Mouse (Mus musculus) adrenal gland, adult 18-20 months (tissue): ENCODE results near the gene Tmem179. TPM values are rescaled to one million over a fixed set of nuclear protein-coding genes. Genes with fewer than 3 reads are reported as not detected.

Experiments
- DNase-seq, 2 experiments: peaks; one replicate each; pipeline ENCODE4 v3.0.0; 2021 to 2022; ENCODE audit warnings: low spot score in 2 of 2
- long read RNA-seq, 2 experiments: library from polyadenylated mRNA; stranded (forward); transcript quantifications; one replicate each; pipeline ENCODE4 v2.0.0; 2021
- total RNA-seq, 2 experiments: library from RNA; stranded (reverse); gene quantifications; 1 replicate in 1 of 2; 2 replicates in 1 of 2; pipeline ENCODE4 v1.2.3; 2021

The Tmem179 gene
- 1 to 10 TPM; 6.5 to 8.5 TPM for total RNA-seq
- long read RNA-seq, experiment 1, transcript Tmem179-201 (4 exons, 2,380 nt) = major isoform, 21 of 32 reads
- long read RNA-seq, experiment 1, partial matches to known transcripts = 0 of 32 reads
- long read RNA-seq, experiment 1, other reads (novel, unspliced or antisense) = 11 of 32 reads
- long read RNA-seq, experiment 2, transcript Tmem179-201 (4 exons, 2,380 nt) = major isoform, 48 of 58 reads
- long read RNA-seq, experiment 2, partial matches to known transcripts = 1 of 58 reads
- long read RNA-seq, experiment 2, other reads (novel, unspliced or antisense) = 9 of 58 reads

DNA sequence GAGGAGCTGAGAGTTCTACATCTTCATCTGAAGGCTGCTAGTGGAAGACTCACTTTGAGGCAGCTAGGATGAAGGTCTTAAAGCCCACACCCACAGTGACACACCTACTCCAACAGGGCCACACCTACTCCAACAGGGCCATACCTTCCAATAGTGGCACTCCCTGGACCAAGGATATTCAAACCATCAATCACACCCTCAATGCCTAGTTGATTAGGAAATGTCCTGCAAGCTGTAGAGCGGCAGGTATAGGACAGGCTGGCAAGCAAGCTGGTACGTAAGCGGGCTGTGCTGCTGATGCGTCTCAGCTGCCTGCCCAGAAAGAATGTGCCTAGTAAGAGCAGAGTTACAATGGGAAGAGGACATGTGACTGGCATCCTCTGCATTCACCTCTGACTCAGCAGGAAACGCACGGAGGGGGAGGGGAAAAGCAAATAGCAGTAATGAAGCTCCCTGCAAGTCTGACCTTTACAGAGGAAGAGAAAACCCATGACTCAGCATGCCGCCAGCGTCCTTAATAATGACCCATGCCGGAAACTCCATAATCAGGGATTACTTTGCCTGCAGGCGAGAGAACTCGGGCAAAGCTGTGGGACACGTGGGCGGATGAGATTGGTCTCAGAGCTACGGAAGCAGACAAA lies at the start of gene Tmem179:
Gene Tmem179, minus strand, starts transcription at position 51 of the 641 bp plus-strand sequence.
- DNase-seq = peak; percentile 62 to 67

- DNase-seq = no peak
Measured at GRCm38 (mm10) chr12:112563011-112563410, 46.5 kb upstream of the Tmem179 start.

GRCm38 (mm10) chr12:112562462-112562861 lies 45.9 kb upstream of the Tmem179 start:
- DNase-seq = no peak

GRCm38 (mm10) chr12:112561163-112561562 lies 44.6 kb upstream of the Tmem179 start:
- DNase-seq = no peak

DNA sequence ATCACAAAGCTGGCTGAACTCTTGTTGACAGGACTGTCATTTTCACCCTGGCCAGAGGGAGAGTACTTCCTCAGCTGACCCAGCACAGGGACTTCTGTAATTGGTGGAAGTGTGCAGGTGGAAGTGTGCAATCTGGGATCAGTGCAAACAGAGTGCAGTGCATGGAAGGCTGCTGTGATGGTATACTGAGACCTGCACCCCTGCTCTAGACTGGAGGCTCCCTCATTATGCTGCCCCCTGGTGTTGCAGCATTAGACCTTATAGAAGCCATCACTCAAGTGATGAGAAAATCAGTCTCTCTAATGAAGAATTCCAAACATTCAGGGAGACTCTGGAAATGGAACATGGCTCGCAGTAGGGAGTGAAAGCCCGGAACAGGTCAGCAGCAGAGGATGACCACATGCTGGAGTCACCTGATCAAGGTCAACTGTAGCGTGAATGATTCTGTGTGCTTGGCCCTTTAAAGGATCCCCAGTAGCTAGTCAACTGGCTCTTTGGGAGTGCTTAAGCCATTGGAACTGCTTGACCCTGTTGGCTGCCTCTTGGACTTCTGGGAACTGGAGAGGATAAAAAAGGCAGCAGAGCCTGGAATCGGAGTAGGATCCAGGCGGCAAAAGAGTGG lies 43.7 kb upstream of the Tmem179 start:
- no peak for DNase-seq

- no peak for DNase-seq
Measured at GRCm38 (mm10) chr12:112559671-112560070, 43.1 kb upstream of the Tmem179 start.

DNA sequence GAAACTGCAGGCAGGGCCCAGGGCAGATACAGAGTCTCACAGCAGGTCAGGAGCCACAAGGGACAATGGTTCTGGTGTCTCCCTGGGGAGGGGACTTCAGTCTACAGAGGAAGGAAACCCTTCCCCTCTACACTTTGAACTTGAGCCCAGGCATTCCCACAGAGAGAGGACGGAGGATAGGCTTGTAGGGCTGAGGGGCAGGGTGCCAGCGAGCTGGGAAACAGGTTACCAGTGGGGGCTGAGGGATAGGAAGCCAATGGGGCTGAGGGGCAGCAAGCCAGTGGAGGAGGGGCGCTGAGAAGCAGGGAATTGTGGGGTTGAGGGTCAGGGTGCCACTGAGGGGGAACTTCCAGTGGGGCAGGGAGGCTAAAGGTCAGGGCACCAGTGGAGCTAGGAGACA lies 42.7 kb upstream of the Tmem179 start:
- DNase-seq = no peak

- DNase-seq = no peak
Measured at GRCm38 (mm10) chr12:112557219-112557618, 40.7 kb upstream of the Tmem179 start.

DNA sequence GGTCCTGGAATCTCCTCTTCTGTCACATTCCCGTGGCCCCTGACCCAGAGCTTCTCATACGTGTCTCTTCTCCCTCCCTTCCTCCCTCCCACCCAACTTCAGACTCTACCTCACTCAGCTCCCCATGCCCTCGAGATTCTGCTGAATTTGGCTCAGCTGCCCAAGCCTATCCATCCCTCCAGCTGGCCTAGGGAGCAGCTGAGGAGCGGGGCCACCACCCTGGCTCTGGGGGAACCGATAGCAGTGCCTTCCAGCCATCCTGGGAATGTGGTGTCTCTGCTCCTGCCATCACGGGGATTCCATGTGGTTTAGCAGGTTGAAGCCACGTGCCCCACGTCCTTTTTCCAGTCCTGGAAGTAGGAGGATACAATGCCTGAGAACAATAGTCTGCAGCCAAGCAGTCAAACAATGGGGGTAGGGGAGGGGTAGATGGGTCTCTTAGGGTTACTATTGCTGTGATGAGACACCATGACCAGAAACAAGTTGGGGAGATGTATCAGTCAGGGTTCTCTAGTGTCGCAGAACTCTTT lies 40.0 kb upstream of the Tmem179 start:
- DNase-seq = no peak

GRCm38 (mm10) chr12:112554900-112555299 lies 38.4 kb upstream of the Tmem179 start:
- DNase-seq = no peak

GRCm38 (mm10) chr12:112552520-112552919 lies 36.0 kb upstream of the Tmem179 start:
- DNase-seq = no peak

DNA sequence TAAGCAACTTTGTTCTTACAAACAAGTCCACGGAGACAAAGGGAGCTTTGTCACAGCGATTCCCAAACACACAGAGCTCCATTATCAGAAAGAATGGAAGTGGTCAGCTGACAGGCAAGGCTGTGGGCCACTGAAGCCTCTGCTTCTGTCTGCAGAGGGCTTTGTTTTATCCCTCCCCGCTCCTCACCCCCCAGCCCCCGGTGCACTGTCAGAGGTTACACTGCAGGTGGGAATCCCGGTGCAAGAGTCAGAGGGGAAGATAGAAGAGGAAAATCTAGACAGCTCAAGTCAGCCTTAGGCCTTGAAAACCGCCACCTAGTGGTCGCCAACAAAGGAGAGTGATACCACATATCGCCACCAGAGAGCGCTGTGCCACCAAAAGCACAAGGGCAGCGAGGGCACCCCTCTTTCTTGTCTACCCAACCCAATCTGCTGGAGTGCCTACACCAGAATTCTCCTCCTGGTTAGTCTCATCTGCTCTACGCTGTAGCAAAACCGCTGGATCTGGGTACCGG lies 35.4 kb upstream of the Tmem179 start:
- DNase-seq = peak; percentile 90 to 94

GRCm38 (mm10) chr12:112549287-112549686 lies 32.7 kb upstream of the Tmem179 start:
- no peak for DNase-seq

DNA sequence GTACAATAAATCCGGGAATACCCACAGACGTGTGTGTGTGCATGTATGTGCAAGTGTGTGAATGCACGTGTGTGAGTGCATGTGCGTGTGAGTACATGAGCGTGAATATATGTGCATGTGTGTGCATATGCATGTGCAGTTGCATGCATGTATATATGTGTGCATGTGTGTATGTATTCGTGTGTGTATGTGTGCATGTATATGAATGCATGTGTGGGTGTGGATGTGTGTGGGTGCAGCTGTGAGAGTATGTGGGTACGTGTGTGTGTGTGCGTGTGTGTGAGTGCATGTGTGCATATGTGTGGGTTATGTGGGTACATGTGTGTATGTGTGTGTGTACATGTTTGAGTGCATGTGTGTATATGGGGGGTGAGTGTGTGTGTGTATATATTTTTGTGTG lies 29.6 kb upstream of the Tmem179 start:
- no peak for DNase-seq

- DNase-seq = no peak
Measured at GRCm38 (mm10) chr12:112544946-112545701, 28.6 kb upstream of the Tmem179 start.

DNA sequence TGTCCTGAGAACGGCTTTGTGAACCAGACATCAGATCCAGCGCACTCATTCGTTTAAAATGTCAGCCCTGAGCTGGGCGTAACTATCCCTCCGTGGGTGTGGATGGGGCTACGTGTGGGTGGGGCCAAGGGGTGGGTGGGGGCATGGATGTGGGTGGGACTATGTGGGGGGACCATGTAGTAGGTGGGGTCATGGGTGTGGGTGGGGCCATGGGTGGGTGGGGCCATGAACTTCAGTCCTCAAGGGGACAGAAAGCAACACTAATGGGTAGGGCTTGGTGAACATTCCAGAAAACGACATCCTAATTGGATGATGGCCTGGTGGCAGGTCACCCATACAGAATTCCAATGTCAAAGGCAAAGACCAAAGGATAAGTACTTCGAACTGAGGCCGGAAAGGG lies 27.4 kb upstream of the Tmem179 start:
- DNase-seq = no peak

GRCm38 (mm10) chr12:112542920-112543300 lies 26.4 kb upstream of the Tmem179 start:
- peak; percentile 94 to 96 for DNase-seq

DNA sequence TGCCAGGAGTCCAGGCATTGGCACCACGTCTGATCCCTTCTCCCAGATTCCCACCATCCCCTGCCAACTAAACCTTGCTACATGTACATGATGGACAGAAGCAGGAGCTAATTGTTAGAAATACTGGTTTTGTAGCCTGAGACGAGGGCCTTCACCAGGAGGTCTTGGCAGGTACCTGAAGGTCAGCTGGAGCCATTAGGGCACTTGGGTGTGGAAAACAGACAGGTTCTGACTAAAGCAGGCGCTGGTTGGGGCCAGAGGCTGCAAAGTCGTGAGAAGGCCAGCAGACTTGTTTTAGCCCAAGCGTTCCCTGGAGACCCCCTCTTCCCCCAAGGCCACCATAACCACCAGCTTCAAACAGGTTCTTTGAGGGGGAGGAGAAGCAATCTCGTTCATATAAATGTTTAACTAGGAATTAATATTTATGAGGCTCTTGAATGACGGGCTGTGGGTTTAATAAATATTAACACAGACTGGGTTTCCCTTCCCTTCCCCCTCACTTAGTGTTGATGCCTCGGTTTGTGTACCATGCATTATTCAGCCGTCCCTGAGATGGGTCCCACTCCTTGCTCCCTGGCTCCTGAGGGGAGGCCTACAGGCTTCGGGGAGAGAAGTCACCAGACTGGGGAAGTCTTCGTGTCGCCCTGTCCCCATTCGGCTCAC lies 25.8 kb upstream of the Tmem179 start:
- DNase-seq = no peak

DNA sequence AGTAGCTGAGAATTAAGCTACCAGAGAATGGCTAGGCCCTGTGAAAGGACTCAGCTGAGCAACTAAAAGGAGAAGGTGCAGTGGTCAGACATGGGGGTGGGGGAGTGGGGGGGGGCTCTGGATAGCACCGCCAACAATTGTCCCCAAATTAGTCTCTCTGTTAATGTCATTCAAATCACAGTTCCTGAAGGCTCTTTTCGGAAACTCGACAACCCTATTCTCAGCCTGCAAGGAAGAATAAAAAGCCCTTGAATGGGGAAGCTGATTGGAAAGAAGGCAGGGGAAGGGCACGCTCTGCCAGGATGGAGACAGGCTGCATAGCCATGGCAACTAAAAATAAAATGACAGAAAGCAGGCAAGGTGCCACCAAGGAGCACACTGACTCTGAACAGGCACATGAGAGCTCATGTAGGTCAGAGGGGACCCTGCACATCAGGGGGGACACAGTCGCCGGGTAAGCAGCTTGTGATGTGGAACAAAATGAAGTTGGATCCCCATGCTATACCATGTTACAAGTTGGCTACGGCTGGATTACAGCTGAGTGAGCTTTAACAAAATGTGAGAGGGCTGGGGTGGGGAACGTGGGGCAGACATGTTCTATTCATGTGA lies 25.0 kb upstream of the Tmem179 start:
- DNase-seq = no peak

DNA sequence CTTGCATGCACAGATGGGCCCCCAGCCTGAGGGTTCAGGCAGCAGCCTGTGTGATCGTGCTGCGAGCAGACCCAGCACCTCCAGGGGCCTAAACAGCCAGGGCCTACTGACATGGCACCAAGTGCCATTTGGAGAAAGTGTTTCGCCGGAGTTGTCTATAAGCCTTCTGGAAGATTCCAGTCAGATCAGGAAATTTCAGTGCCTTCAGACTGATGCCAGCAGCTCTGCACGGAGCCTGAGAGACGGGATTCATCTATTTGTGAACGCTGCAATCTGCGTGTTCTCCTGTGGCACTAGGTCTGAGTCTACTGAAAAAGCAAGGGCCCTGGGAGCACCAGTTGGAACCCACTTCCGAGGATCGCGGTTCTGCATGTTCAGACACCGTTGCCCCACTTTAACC lies 23.8 kb upstream of the Tmem179 start:
- DNase-seq = no peak
